Mouse (Mus musculus) liver, adult 2 months (tissue): ENCODE results near the gene Atf7ip2.

ENCODE experiments used
- CTCF ChIP-seq: fragments of 200-500 bp; IDR thresholded peaks from 2 replicates; pipeline ENCODE4 v1.5.1; 2011; ENCODE audit warnings: low read depth, low read length, control low read depth
- POLR2A ChIP-seq: fragments of 200-500 bp; IDR thresholded peaks from 2 replicates; pipeline ENCODE4 v1.6.1; 2011; ENCODE audit warnings: low read length, control low read depth; ENCODE audit not compliant: insufficient read depth; ENCODE audit errors: extremely low read depth

DNA sequence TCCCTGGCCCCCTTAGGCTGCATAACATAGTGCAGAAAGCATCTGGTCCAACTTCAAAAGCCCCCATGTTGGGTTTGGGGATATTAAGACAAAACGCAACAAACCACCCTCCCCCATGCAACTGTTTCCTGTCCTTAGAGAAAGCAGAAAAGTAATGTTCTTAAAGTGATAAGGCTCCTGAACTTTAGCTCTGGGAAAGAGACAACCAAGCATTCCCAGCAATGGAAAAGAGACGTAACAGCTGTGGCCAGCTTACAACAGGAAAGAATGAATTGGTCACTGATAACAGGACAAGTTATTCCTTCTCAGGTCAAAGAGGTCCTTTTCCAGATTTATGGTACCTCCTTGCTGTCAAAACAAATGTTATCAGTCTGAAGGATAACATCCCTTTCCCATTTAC, 49.3 kb upstream of the Atf7ip2 start:
- no peak for TF ChIP-seq POLR2A
- TF ChIP-seq CTCF: no peak
